Mouse (Mus musculus) liver, postnatal 0 days (tissue): Measurements from ENCODE around the gene Gse1.

Source experiments
- CTCF ChIP-seq: sonication (generic); IDR thresholded peaks from 2 replicates; pipeline ENCODE4 v1.5.1; 2016; ENCODE audit warnings: antibody characterized with exemption, low read depth
- EP300 ChIP-seq: IDR thresholded peaks from 2 replicates; pipeline ENCODE4 v1.6.1; 2016; ENCODE audit warnings: antibody characterized with exemption, low read depth, mild to moderate bottlenecking

DNA sequence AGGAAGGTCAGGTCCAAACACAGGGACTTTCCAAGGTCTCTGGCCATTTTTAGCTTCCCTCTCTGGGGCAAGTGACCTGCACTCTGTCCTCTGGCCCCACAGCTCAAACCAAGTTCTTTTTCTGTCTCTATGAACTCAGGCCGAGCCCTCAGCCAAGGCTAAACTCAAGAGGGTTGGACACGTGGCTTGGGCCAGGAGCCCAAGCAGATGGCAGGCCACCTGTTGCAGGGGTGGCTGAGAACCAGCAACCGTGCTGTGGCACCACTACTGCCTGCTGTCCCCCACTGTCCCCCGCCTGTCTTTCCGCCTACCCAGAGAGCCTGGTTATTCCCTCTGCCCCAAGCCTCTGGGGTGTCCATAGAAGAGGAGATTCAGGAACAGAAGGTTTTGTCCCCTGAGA, 14.3 kb upstream of the Gse1 start:
- TF ChIP-seq CTCF (no peak), EP300 (no peak)
